Mouse (Mus musculus) kidney, postnatal 14 days (tissue): Measurements from ENCODE around the gene 1700086D15Rik.
A peak's percentile ranks its signal among the peaks of the same experiment; 100 is the strongest.

ENCODE experiments used
- DNase-seq: peaks from one replicate; pipeline ENCODE4 v3.0.0; 2022; ENCODE audit warnings: mixed read lengths

Gene 1700086D15Rik

DNA sequence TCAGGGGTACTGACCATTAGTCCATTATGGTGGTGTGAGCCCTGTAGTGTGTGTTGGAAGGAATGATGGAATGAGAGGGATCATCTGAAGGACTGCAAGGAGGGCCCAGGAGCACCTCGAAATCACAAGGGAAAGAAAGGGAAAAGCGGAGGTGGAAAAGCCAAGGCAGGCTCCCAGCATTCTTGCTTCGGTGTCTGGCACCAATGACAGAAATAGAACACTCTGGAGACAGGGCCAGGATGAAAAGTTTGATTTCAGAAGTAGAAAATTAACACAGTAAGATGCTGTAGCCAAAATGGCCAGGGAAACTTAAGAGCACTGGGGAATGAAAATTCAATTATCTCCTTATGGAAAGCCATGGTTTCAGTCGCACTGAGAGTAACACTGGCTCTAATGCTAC is 26.0 kb downstream of the 1700086D15Rik start:
- DNase-seq = no peak

DNA sequence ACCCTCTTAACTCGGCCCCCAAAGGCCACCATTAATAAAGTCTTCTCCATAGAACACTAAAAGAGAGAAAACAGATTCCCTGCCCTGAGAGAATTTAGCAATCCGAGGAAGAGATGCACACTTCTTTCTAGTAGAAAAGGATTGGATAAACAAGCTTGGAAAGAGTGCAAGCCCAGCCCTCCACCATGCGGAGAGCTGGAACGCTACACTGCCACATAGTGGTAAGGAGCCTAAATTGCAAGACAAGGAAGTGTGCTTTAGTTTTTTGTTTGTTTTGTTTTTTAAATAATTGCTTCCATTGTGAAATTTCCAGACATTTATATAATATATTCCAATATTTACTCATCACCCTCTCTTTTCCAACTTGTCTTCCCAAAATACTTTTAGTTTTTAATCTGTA is 30.6 kb downstream of the 1700086D15Rik start:
- DNase-seq = no peak

DNA sequence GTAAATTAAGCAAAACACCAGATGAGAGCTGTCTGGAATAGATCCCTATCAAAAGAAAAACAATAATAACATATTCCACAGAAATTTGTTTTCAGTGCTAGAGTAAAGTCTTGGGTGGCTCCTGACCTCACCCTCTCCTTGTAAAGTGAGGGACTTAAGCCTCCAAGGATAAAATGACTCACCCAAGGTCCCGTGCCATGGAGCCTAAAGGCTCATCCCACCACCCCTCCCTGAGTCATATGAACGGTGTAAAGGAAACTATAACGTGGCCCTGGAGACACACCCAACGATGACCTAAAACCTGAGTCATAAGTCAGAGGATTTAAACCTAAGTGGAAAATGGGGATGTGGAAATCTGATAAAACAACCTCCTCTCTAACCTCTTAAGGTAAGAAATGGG is 31.0 kb downstream of the 1700086D15Rik start:
- DNase-seq = no peak

DNA sequence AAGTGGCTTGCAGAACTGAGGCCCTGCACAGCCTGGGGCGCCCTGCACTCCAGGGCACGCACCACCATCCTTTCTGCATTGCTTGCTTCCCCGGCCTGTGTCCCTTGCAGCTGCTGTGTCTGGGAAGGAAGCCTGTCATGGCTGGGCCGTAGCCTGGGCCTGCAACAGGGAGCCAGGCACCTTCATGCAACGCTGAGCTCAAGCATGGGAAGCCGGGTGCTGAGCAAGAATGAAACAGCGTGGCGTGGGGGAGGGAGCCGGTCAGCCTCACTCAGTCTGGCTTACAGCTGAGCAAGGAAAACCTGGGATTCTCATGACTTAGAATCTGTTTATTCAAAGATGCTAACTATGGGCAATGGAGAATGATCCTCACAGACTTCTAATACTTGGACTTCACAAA is 33.1 kb downstream of the 1700086D15Rik start:
- DNase-seq = peak; percentile 70

DNA sequence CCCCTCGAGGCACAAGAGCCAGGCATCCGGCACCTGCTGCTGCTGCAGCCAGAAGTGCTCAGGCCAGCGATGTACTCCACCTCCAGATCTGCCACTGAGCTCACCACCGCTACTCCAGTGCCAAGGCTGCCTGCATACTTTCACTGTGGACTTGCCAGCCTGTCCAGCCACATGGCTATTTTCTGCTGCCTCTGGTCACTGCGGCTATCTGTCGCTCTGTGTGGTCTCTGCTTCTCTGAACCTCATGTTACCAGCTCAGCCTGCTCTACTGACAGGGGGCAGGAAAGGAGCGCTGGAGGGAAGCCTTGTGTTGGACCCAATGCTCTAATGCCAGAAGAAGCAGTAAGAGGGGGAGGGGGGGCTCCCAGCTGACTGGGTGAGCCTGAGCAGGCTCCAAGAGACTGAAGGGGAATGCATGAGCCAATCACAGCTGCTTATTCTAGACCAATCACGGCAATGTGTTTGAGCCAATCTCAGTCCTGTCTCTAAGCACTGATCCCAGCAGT is 34.7 kb downstream of the 1700086D15Rik start:
- DNase-seq = peak; percentile 64

DNA sequence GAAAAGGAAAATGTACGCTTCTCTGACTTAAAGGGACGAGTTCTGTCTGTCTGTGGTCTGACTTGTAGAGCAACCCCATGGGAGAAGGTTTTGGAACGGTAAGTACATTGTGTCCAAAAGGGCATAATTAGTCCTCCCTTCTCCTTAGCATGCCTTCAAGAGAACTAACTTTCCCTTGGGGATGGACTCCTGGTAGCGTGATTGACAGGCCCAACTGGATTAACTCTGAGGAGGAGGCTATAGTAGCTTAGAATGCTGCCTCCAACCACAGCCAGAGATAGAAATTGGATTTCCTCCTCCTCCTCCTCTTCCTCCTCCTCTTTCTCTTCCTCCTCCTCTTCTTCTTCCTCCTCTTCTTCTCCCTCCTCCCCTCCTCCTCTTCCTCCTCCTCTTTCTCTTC is 39.4 kb downstream of the 1700086D15Rik start:
- no peak for DNase-seq

DNA sequence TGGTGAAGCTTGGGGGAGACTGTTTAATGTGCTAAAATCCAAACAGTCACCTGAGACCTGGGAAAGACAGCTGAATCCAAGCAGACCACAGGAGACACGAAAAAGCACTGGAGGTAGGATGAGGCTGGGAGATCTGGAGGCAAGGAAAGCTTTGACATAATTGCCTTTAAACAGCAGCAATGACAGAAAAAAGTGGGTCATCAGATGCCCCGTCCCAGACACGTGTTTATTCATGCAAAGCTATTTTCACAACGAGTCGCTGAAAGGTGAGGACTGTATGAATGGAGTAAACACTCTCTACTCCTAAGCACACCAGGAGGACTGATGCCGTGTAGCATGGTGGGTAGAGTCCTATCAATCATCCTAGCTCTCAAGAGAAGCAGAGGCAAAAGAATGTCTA is 43.9 kb downstream of the 1700086D15Rik start:
- no peak for DNase-seq

DNA sequence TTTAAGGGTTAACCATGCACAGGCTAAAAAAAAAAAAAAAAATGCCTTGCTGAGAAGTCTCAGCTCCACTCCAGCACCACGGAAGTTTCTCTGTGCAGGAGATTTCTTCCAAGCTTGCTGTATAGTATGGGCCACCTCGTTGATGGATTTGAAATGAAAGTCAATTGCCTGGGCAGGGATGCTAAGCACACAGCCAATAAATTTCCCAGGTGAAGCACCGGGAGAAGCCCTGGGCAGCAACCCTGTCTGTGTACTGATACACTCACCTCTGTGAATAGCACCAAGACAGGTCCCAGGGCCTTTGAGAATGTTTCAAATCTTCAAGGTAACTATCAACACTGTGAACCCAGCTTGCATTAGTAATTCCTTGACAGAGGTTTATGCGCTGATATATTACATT is 47.6 kb downstream of the 1700086D15Rik start:
- DNase-seq = no peak

DNA sequence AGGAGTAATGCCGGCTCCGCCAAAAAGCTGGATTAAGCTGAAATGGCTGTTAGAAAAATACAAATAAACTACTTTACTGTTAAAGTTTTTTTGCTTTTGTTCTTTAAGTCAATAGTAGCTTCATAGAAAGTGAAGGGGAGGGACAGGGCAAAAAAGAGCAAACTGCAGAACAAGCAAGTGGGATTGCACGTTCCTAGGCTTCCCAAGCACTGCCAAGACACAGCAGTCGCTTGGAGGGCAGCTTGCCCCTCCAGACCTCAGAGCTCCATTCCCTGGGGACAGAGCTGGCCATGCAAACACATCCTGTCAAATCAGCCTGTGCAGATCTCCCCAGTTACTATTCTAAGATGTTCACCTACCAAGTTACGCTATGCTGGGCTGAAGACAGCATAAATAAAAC is 48.0 kb downstream of the 1700086D15Rik start:
- peak; percentile 8 for DNase-seq

DNA sequence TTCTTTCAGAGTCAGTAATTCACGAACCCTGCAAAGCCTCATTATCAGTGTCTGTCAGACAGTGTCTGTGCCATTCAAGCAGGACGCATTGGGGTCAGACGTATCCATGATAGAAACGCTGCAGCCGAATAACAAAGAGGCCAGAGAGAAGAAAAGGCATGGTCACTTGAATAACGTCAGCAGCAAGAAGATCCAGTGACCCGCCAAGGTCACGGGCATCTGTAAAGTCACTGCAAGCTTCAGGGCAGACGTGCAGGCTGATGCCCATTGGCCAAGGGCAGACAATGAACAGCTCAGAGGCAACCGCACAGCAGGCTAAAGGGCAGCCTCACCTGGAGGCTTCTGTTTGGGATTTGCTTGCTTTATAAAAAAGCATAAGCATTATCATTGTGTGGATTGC is 49.6 kb downstream of the 1700086D15Rik start:
- DNase-seq = no peak

DNA sequence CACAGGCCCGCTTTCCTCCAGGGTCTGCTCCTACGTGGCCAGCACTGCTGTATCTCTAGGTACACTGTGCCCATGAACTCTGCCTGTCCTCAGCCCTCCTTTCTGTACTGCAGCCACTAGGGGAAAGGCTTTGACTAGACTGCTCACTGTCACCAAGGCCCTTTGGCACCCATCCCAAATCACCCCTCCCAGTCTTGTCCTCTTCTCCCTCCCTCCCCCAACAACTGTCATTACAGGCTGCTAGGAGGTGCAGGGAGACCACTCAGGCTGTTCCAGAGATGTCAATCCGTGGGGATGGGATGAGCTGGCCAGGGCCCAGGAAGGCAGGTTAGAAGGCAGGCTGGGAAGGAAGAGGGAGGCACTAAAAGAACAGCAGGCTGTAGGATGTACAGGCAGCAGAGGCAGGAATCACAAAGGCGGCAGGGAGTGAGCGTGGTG is 51.9 kb downstream of the 1700086D15Rik start:
- peak; percentile 6 for DNase-seq

DNA sequence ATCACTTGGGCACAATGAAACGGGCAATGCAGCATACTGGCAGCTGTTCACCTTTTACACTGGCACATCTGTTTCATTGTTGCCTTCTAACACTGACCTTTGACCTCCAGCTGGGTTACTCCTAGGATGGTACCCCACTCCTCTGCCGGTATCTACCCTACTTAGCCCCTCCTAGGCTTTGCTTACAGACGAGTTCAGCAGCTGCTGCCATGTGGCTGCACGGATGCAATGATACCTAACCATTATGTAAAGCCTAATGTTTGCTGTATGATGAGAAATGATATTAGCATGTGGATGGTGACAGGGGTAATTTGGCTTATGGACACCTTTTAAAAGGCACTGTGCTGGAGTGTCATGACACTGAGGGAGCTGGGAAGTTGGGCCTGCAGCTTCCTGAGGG is 52.5 kb downstream of the 1700086D15Rik start:
- DNase-seq = no peak

DNA sequence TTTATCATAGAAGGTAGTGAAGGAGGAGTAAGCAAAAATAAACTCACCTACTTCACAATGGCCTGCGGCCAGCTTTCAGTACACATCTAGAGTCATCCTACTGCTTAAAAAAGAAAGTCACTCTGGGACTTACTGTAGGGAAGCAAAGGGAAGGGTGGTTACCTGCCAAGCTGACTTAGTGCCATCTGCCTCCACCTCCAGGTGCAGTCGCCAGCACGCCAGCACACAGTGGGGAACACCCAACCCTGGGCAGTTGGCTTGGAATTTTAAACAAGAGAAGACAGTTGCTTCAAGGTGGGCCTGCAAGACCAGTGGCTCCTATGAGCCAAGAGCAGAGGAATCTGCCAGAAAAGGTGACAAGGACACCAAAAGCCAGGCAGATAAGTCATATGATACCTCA is 55.6 kb downstream of the 1700086D15Rik start:
- no peak for DNase-seq
